ENCODE assay signal across 21 mouse cellular contexts in the genomic region with DNA sequence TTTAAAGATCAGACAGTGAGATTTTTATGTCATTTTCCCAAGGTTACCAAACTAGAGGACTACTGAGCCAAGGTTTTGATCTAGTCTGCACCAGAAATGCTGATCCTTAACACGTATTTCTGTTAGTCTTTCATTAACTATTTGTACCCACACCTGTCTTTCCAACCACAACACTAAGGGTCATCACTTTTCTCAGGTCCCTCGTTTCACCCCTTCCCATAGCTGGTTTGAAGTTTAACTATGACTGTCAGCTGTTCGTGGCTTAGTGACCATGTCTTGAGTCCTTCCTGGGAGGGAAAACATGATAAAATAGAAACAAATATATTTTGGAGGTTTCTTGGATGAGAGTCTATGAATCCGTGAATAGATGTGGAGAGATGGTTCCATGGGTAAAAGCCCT.
"Had no signal": no experiment of that assay in that cellular context is flagged by ENCODE, and none has a peak within 500 bp of the region (broad histone marks: within the 10 kb centered on the region; RNA-seq: fewer than 3 reads in every experiment).

No protein-coding gene starts in this region.

- H3K4me2 ChIP-seq: heart, embryonic 11.5 days; heart, embryonic 13.5 days; heart, embryonic 15.5 days; hindbrain, embryonic 13.5 days; hindbrain, embryonic 15.5 days; limb, embryonic 13.5 days; limb, embryonic 15.5 days; liver, embryonic 12.5 days had no signal

- H3K9ac ChIP-seq: forebrain, postnatal 0 days; heart, embryonic 13.5 days; heart, embryonic 15.5 days; hindbrain, embryonic 13.5 days; hindbrain, embryonic 15.5 days; limb, embryonic 13.5 days; limb, embryonic 15.5 days; liver, embryonic 12.5 days; liver, embryonic 14.5 days had no signal

- H3K27me3 ChIP-seq: heart, embryonic 13.5 days; heart, embryonic 15.5 days; hindbrain, embryonic 15.5 days; limb, embryonic 13.5 days had no signal

- H3K4me1 ChIP-seq: liver, embryonic 12.5 days had no signal

- ATAC-seq: forebrain, postnatal 0 days; hindbrain, postnatal 0 days; intestine, embryonic 16.5 days; liver, embryonic 12.5 days had no signal

- H3K9me3 ChIP-seq: heart, embryonic 13.5 days; heart, embryonic 15.5 days; hindbrain, embryonic 13.5 days; hindbrain, embryonic 15.5 days; limb, embryonic 13.5 days; limb, embryonic 15.5 days; liver, embryonic 12.5 days had no signal

- H3K27ac ChIP-seq: heart, adult 2 months; heart, embryonic 13.5 days; heart, embryonic 15.5 days; hindbrain, embryonic 13.5 days; hindbrain, embryonic 15.5 days; hindbrain, postnatal 0 days; kidney, postnatal 0 days; limb, embryonic 13.5 days; limb, embryonic 15.5 days; liver, embryonic 12.5 days; liver, embryonic 14.5 days had no signal

- DNase-seq: forebrain, postnatal 0 days; gastrocnemius, postnatal 14 days; gastrocnemius, postnatal 36 days; heart, adult 2 months; heart, postnatal 14 days; heart, postnatal 36 days; layer of hippocampus, adult 9-11 months; layer of hippocampus, postnatal 36 days; left cerebral cortex, postnatal 4 days had no signal

- H3K4me3 ChIP-seq: heart, adult 2 months; heart, embryonic 13.5 days; heart, embryonic 15.5 days; hindbrain, embryonic 13.5 days; hindbrain, embryonic 15.5 days; limb, embryonic 13.5 days; limb, embryonic 15.5 days; liver, embryonic 12.5 days had no signal

- H3K36me3 ChIP-seq: heart, embryonic 13.5 days; heart, embryonic 15.5 days; hindbrain, embryonic 13.5 days; hindbrain, embryonic 15.5 days; limb, embryonic 13.5 days; limb, embryonic 15.5 days; liver, embryonic 12.5 days had no signal
